Mouse (Mus musculus): ENCODE results near the gene Bmp6.

The Bmp6 gene

DNA sequence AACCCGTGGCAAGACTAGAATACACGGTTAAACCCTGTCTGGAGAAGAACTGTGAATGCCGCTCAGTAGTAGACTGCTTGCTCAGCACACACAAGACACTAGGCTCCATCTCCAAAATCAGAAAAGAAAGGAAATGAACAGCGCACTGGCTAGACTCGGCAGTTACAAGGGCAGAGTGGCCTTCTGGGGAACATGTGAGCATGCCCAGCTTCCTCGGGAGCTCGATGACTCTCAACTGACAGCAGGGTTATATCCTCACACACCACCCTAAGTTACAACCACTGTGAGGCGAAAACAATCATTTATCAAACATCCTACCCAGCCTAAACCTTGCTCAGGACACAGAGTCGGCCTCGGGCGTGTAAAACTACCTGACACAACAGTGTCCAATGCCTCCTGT is 175.4 kb downstream of the Bmp6 start:
- DNase-seq = no peak

- DNase-seq = no peak
These were observed 177.2 kb downstream of the Bmp6 start for GRCm38 (mm10) chr13:38522056-38522654.

DNA sequence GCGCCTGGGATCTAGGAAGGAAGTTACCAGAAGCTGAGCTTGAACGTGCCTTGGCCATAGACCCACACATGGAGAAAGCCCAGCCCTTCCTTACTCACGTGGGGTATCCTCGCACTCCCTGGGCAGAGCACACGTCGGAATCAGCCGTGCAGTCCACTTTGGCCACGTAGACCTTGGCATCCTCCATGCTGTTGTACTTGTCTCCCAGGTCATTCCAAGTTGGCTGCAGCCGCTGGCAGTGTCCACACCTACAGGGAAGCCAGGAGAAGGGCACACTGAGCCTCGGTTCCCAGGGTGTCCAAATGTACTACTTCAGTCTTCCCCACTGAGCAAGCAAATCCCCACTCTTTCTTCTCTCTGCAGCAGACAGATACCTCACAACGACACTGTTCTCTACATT is 178.3 kb downstream of the Bmp6 start:
- DNase-seq = no peak

DNA sequence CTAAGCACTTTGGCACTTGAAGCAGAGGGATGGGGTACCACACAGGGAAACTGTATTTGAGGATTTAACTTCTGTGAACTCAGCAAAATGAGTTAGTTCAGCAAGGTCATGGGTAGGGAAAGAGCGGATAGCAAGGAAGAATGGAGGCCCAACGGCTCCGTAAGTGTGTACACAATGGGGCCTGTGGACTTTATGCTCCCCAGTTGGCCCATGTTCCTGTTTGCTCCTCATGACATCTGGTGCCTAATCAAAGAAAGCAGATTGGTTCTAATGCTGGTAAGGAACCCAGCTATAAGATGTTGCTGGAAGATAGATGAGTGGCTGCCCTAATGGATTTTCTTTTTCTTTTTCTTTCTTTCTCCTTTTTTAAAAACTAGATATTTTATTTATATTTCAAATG is 180.4 kb downstream of the Bmp6 start:
- DNase-seq = no peak

DNA sequence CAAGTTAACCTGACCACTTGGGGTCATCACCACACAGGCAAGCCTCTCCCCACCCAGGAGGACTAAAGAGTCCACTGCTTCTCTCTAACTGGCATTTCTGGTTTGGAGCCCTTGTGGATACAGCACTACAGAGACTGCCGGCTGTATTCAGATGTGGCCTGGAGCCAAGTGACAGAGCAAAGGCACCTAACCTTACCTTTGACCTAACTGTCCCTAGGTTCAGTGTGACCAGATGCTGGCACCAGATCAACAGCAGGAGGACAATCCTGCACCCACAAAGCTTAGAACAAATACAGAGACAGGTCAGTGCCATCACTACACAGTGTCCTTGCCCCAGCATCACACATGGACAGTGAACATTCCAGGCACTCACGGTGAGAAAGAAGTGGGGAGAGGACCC is 181.2 kb downstream of the Bmp6 start:
- no peak for DNase-seq

DNA sequence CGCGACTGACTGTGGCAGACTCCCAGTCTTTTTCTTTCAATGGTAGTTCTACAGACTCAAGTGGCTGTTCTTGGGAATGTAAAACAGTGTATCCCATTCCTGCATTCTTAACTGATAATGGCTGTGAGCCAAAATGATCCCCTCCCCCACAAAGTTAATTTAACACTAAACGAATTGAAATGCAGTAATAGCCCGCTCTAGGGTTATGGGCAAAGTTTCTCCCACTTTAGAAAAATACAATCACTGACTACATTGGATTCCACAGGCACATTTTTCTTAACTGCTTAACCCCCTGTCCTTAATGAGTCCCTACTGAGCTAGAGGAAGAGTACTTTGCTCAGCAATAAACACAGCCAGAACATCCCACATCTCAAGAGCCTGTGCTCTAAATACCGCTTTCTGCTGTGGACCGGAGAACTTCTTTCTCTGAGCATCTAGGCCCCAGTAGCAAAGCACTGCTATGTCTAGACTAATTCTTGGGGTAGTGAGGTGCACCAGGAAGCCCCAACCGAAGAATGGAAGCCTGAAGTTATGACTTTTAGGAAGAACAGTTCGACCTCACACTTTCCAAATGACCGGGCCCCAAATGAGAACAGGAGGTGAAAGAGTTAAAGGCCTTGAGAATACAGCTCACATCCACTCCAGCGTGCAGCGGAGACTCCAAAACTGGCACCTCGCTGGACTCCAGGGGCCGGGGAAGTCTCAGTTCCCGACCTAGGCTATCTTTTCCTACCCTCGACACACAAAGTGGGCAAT is 182.3 kb downstream of the Bmp6 start:
- DNase-seq = no peak

DNA sequence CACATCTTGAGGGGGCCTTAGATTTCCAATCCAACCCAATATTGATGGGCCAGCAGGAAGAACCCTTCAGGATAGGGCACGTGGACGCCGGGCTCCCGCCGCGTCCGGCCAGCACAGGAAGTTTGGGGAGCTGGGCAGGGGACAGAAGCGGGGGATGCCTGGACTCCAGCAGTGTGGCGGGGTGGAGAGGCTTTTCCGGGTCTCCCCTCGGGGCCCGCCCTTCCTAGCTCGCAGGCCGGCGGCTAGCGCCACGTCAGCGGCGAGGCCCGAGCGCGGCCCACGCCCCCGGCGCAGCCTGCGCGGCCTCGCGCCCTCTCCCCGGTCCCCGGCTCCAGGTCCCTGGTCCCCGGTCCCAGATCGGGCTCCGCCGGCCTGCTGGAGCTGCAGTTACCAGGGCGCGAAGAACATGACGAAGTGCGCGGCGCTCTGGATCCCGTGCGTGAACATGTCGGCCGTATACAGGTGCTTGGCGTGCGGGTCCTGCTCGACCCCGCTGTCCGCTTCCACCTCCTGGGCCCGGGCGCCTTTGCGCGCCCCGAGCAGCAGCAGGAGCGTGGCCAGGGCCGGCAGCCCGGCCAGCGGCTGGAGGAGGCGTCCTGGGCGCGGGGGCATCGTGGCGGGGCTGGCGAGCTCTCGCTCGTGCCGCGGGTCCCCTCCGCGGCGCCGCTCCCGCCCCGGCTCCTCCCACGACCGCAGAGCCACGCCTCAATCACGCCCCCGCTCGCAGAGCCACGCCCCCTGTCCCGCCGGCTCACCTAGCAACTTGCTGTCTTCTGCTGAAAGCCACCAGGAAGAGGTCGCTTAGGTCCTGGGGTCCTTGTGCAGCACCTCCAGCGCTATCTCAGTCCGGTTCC is 183.1 kb downstream of the Bmp6 start:
- peak; percentile 97 for DNase-seq

DNA sequence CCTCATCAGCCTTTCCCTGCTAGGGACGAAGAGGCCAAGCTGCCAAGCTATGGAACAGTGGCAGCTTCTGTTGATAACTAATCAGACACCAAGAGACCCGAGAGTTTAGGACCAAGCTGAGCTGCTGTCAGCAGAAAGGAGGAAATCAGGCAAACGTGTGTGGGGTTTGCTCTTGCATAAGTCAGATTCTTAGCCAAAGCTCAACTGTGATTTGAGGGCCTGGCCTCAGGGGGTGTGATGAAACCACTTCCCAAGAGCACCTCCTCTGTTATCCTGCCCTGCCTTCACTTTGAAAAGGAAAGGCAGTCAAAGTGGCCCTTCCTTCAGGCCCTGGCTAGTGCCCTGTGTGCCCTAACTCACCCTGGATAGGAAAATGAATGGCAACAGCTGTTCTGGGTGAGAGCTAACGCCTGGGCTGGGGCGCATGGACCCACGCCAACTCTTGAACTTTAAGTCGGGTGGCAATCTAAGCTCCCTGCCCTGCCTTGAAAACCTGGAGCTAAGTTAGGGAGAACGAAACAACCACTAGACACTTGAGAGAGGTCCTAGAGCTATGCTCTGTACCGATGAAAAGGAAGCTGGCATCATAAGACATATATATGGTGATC is 183.9 kb downstream of the Bmp6 start, which contains the start of gene Txndc5:
TSS of gene Txndc5 (minus strand) at position 138 of the 608 bp plus-strand sequence.
- no peak for DNase-seq

DNA sequence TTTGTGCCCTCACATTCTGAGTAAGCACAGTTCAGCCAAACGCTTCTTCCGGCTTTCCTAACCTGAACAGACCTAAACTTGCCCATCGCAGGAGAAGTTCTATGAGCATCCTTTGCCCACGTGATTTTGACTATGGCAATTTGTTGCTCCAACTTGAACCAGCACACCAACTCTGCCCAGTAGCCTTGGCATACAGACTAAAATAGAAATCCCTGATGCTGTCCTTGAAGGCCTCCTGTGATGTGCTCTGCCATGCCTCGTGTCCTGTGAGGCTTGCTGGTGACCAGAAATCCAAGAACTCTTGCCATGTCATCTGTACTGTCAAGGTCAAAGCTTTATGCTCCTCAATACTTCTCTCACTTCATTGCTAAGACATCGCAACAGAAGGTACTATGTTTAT is 184.7 kb downstream of the Bmp6 start:
- DNase-seq = no peak

- no peak for DNase-seq
These were observed 186.6 kb downstream of the Bmp6 start for GRCm38 (mm10) chr13:38531498-38531897.

DNA sequence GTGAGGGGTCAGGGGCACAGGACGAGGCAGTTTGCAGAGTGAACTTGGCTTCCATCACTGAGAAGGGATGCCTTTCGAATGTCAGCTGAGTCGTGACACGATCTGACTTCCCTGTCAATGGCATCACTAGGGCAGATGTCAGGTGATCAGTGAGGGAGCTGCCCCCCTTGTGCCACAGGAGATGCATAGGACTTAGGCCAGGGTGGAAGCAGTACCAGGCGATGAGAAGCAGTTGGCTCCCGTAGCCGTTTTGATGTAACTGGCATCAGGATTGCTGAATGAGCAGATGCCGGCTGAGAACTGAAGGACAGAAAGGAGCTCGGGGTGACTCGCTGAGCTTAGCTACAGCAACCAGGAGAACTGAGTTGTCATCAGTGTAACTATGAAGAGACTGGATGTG is 188.6 kb downstream of the Bmp6 start:
- DNase-seq = no peak

DNA sequence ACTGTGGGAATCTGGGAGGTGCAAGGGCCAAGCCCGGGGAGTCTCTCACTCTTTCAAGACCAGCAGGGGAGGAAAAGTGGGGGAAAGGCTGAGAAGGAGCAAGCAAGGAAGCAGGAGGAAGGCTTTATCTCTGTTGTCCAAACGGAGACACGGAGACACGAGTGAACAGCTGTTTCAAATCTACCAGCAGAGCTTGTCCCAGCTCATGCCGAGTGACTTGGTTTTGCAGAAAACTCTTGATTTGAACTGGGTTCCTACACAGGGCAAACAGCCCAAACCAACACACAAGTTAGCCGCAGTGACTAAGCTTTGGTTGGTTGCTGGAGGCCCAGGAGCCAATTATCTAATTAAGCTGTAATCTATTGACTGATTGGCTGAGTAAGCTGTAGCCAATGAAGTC is 189.1 kb downstream of the Bmp6 start:
- no peak for DNase-seq

- no peak for DNase-seq
These were observed 189.8 kb downstream of the Bmp6 start for GRCm38 (mm10) chr13:38534731-38535130.

- DNase-seq = no peak
These were observed 192.6 kb downstream of the Bmp6 start for GRCm38 (mm10) chr13:38537521-38537920.

- DNase-seq = no peak
These were observed 194.4 kb downstream of the Bmp6 start for GRCm38 (mm10) chr13:38539192-38539900.

DNA sequence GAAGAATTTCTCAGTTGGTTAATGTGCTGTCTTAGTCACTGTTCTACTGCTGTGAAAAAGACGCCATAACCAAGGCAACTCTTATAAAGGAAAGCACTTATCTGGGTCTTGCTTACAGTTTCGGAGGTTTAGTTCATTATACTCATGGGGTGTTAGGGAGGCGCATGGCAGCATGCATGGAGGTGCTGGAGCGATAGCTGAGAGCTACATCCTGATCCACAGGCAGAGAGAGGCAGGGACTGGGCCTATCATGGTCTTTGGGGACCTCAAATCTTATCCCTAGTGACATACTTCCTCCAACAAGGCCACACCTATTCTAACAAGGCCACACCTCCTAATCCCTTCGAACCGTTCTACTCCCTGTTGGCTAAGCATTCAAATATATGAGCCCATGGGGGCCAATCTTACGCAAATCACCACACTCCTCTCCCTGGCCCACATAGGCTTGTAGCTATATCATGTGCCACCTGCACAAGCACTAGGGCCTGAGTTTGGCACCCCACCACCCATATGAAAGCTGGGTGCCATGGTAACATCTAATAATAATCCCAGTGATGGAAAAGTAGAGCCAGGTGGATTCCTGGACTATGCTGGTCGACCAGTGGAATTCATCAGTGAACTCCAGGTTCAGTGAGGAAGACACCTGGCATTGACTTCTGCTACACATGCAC is 198.7 kb downstream of the Bmp6 start:
- no peak for DNase-seq

- DNase-seq = no peak
These were observed 200.0 kb downstream of the Bmp6 start for GRCm38 (mm10) chr13:38544769-38545445.

- DNase-seq = no peak
These were observed 200.6 kb downstream of the Bmp6 start for GRCm38 (mm10) chr13:38545460-38545859.

- peak; percentile 31 for DNase-seq
These were observed 201.8 kb downstream of the Bmp6 start for GRCm38 (mm10) chr13:38546754-38547153.

- no peak for DNase-seq
These were observed 202.8 kb downstream of the Bmp6 start for GRCm38 (mm10) chr13:38547717-38548116.

DNA sequence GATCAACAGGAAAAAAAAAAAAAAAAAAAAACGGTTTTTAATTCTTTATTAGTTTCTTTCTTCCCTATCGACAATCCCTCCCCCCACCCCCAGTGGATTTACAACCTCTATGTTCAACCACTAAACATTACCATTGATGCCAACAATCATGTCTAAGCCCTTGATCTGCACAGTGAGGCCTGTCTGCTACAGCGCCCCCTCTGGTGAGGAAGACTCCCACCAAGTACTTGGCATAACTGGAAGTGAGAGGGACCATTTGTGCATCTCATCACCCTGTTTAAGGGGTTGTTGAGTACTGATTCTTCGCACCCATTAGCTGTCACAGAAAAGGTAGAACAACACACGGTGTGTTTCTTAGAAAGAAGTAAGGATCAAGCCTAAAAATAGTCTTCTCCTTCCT is 203.8 kb downstream of the Bmp6 start:
- DNase-seq = no peak

Data from thymus, postnatal 14 days (tissue).